ENCODE assay signal across 8 mouse cellular contexts in the genomic region with DNA sequence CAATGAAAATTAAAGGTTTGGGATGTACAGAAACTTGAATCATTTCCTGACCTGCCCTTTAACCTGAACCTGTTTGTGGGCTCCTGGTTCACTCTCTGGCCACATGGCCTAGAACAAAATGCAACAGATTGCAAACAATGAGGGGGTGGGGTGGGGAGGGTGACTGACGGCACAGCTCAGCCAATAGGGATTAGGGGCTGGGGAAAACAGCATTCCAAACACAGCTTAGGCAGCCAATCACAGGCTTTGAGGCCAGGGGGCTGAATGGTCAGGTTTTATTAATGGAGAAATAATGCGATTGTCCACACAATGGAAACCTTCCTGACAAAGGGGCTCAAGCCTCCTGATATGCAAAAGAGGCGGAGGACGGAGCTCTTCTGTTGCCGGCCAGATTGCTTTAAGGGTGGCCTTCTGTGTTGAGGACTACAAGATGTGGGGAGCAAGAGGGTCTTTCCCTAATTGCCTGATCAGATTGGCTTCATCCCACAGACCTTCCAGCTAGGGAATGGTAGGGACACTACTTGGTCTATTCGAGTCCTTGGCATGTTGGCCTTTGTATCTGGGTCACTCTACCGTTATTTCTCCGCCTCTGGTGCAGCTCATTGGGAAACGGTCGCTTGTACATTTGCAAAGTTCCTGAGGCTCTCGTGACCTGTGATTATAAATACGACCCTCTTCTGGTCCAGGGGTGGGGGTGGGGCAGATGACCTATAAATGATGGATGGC. TPM values are rescaled to one million over a fixed set of nuclear protein-coding genes. Genes with fewer than 3 reads are reported as not detected.
DNase-seq lines count a peak whose midpoint lies in the region; ATAC-seq lines count a peak whose summit lies in the region.

No protein-coding gene starts in this region.

- H3K27ac ChIP-seq in heart, embryonic 13.5 days (replicated peaks), result no peak overlapping the region
- peak overlapping the region; percentile 92 for H3K27ac ChIP-seq in hindbrain, embryonic 14.5 days
- H3K27ac ChIP-seq in midbrain, embryonic 15.5 days, result peak overlapping the region; percentile 96

- no peaks in the 10 kb centered on the region for H3K9me3 ChIP-seq in heart, embryonic 13.5 days
- H3K9me3 ChIP-seq in hindbrain, embryonic 14.5 days (ENCODE audit: control insufficient read depth, low read length), result no peaks in the 10 kb centered on the region
- no peaks in the 10 kb centered on the region for H3K9me3 ChIP-seq in midbrain, embryonic 15.5 days

- no peaks in the 10 kb centered on the region for H3K36me3 ChIP-seq in heart, embryonic 13.5 days
- H3K36me3 ChIP-seq in hindbrain, embryonic 14.5 days (replicated peaks; ENCODE audit: control insufficient read depth, insufficient read depth), result peaks cover 34% of the 10 kb centered on the region
- H3K36me3 ChIP-seq in midbrain, embryonic 15.5 days (replicated peaks), result peaks cover 8% of the 10 kb centered on the region

- peak overlapping the region; percentile 1; the same call in 1 of the 2 replicates for H3K4me2 ChIP-seq in heart, embryonic 13.5 days
- peak overlapping the region; percentile 73 for H3K4me2 ChIP-seq in hindbrain, embryonic 14.5 days (replicated peaks)
- H3K4me2 ChIP-seq in midbrain, embryonic 15.5 days, result peak overlapping the region; percentile 72

- intact Hi-C loops in heart, postnatal 36 days (cut with DNase I), result loop anchor here (2.0 kb wide), 1 partner anchor 14 kb away; no protein-coding TSS in a partner anchor

- H3K9ac ChIP-seq in heart, embryonic 13.5 days, result no peak overlapping the region
- peak overlapping the region; percentile 95 for H3K9ac ChIP-seq in hindbrain, embryonic 14.5 days
- peak overlapping the region; percentile 94 for H3K9ac ChIP-seq in midbrain, embryonic 15.5 days

- peaks cover 81% of the 10 kb centered on the region for H3K27me3 ChIP-seq in heart, embryonic 13.5 days (replicated peaks)
- no peaks in the 10 kb centered on the region for H3K27me3 ChIP-seq in hindbrain, embryonic 14.5 days (ENCODE audit: control insufficient read depth, insufficient read depth, low read length)
- no peaks in the 10 kb centered on the region for H3K27me3 ChIP-seq in midbrain, embryonic 15.5 days (replicated peaks)

- H3K4me1 ChIP-seq in heart, embryonic 13.5 days, result peaks cover 9% of the 10 kb centered on the region
- peaks cover 45% of the 10 kb centered on the region for H3K4me1 ChIP-seq in hindbrain, embryonic 14.5 days (replicated peaks; ENCODE audit: control insufficient read depth, insufficient read depth, low read length)
- peaks cover 51% of the 10 kb centered on the region for H3K4me1 ChIP-seq in midbrain, embryonic 15.5 days

- DNase-seq in heart, postnatal 36 days, result no peak
- peak; percentile 65 for DNase-seq in brain, adult 2 months (ENCODE audit: low read depth, low spot score)
- DNase-seq in hindbrain, embryonic 14.5 days (ENCODE audit: low spot score), result peak; percentile 80
- DNase-seq in testis, postnatal 10 days (ENCODE audit: low spot score), result no peak
- DNase-seq in adrenal gland, postnatal 36 days, result no peak

- 25% methylated on average over 12 of the region's 12 CpGs for WGBS in heart, embryonic 13.5 days
- WGBS in hindbrain, embryonic 14.5 days, result 3% methylated on average over 12 of the region's 12 CpGs
- WGBS in midbrain, embryonic 15.5 days, result 1% methylated on average over 12 of the region's 12 CpGs

- no peak overlapping the region for H3K4me3 ChIP-seq in heart, embryonic 13.5 days
- peak overlapping the region; percentile 89 for H3K4me3 ChIP-seq in hindbrain, embryonic 14.5 days (replicated peaks; ENCODE audit: low read length)
- peak overlapping the region; percentile 88 for H3K4me3 ChIP-seq in midbrain, embryonic 15.5 days

- ATAC-seq in heart, embryonic 13.5 days (ENCODE audit: extremely low read depth, insufficient number of reproducible peaks, low FRiP score, low TSS enrichment), result no peak
- peak; percentile 72 for ATAC-seq in hindbrain, embryonic 14.5 days (ENCODE audit: low FRiP score)
- ATAC-seq in midbrain, embryonic 15.5 days (replicated peaks), result peak; percentile 76
- no peak for ATAC-seq in megakaryocyte progenitor cell, adult 5-6 weeks (replicated peaks; ENCODE audit: poor library complexity)

RNA-seq across cellular contexts. Expression of a gene that starts 3.2 kb away (rescaled TPM):
- 0.75 and 1.4 TPM in 2 replicates for polyA plus RNA-seq in heart, embryonic 13.5 days (2015; fragmentation: Nextera tagmentation; extraction: Ambion mirVana)
- total RNA-seq in heart, postnatal 36 days (2021), result under 1 TPM; 0.14 to 0.31 TPM
- 68.7 and 71.9 TPM in 2 replicates for polyA plus RNA-seq in hindbrain, embryonic 14.5 days (2014; fragmentation: Nextera tagmentation; extraction: Ambion mirVana)
- polyA plus RNA-seq in midbrain, embryonic 15.5 days (2015; fragmentation: Nextera tagmentation; extraction: Ambion mirVana), result 83.1 and 86.7 TPM in 2 replicates
- 0.12 and 0.54 TPM in 2 replicates for total RNA-seq in megakaryocyte progenitor cell, adult 5-6 weeks (2015)
- total RNA-seq in megakaryocyte progenitor cell, adult 5-6 weeks (2017), result 0.54 and 2.0 TPM in 2 replicates
- 1 to 10 TPM; 3.8 to 4.9 TPM for total RNA-seq in adrenal gland, postnatal 36 days (2021)

RNA-seq across cellular contexts. Expression of a gene that starts 17.7 kb away (rescaled TPM):
- polyA plus RNA-seq in heart, embryonic 13.5 days (2015; fragmentation: Nextera tagmentation; extraction: Ambion mirVana), result 10.5 and 10.6 TPM in 2 replicates
- 1 to 10 TPM; 6.0 to 7.3 TPM for total RNA-seq in heart, postnatal 36 days (2021)
- polyA plus RNA-seq in hindbrain, embryonic 14.5 days (2014; fragmentation: Nextera tagmentation; extraction: Ambion mirVana), result 19.8 and 24.6 TPM in 2 replicates
- 25.3 and 25.8 TPM in 2 replicates for polyA plus RNA-seq in midbrain, embryonic 15.5 days (2015; fragmentation: Nextera tagmentation; extraction: Ambion mirVana)
- 11.3 and 14.5 TPM in 2 replicates for total RNA-seq in megakaryocyte progenitor cell, adult 5-6 weeks (2015)
- total RNA-seq in megakaryocyte progenitor cell, adult 5-6 weeks (2017), result 19.3 and 26.1 TPM in 2 replicates
- 10 to 100 TPM; 25.2 to 25.7 TPM for total RNA-seq in adrenal gland, postnatal 36 days (2021)

RNA-seq across cellular contexts. Expression of a gene that starts 37.7 kb away (rescaled TPM):
- polyA plus RNA-seq in heart, embryonic 13.5 days (2015; fragmentation: Nextera tagmentation; extraction: Ambion mirVana), result 0.98 and 1.0 TPM in 2 replicates
- under 1 TPM in 1 of 2 experiments, not detected in 1; 0.42 TPM for total RNA-seq in heart, postnatal 36 days (2021)
- polyA plus RNA-seq in hindbrain, embryonic 14.5 days (2014; fragmentation: Nextera tagmentation; extraction: Ambion mirVana), result 27.9 and 28.3 TPM in 2 replicates
- polyA plus RNA-seq in midbrain, embryonic 15.5 days (2015; fragmentation: Nextera tagmentation; extraction: Ambion mirVana), result 33.4 and 36.0 TPM in 2 replicates
- total RNA-seq in megakaryocyte progenitor cell, adult 5-6 weeks (2015), result 0.10 and 0.22 TPM in 2 replicates
- total RNA-seq in megakaryocyte progenitor cell, adult 5-6 weeks (2017), result 0.20 TPM in 1 of 2 replicates, not detected in the other
- total RNA-seq in adrenal gland, postnatal 36 days (2021), result 1 to 10 TPM; 5.4 to 6.6 TPM

Comparison
In these comparisons a context has a peak if more than half of its experiments do, and no peak if none do; other contexts are left out.
1. ATAC-seq: peak in hindbrain, embryonic 14.5 days (single experiment) and midbrain, embryonic 15.5 days (single experiment); none in heart, embryonic 13.5 days (single experiment) and megakaryocyte progenitor cell, adult 5-6 weeks (single experiment).
2. H3K4me2 ChIP-seq: peak in every context shown above with its lines; median percentile 73 in hindbrain, embryonic 14.5 days; 72 in midbrain, embryonic 15.5 days; 1 in heart, embryonic 13.5 days.
3. DNase-seq: peak in brain, adult 2 months (single experiment) and hindbrain, embryonic 14.5 days (single experiment); none in heart, postnatal 36 days (0 of 2), testis, postnatal 10 days (single experiment) and adrenal gland, postnatal 36 days (0 of 2).
4. RNA of a gene that starts 37.7 kb away (total RNA-seq): 5.4 to 6.6 TPM in adrenal gland, postnatal 36 days; 0.42 TPM in heart, postnatal 36 days and 0.10 to 0.22 TPM in megakaryocyte progenitor cell, adult 5-6 weeks; every median in the first group is over 4 times any median in the second.